Mouse (Mus musculus) C2C12 (cell line): ENCODE measurements around the gene Rbm7.

ENCODE experiments used
- CEBPB ChIP-seq: IDR thresholded peaks from one replicate; pipeline ENCODE4 v1.6.1; 2011; ENCODE audit warnings: low read depth, mild to moderate bottlenecking, control low read depth, moderate library complexity
- CTCF ChIP-seq: IDR thresholded peaks from one replicate; pipeline ENCODE4 v1.5.1; 2011; ENCODE audit not compliant: control insufficient read depth, insufficient read depth, insufficient read length
- FOSL1 ChIP-seq: IDR thresholded peaks from one replicate; pipeline ENCODE4 v1.8.0; 2011; ENCODE audit warnings: mild to moderate bottlenecking, low read length; ENCODE audit not compliant: poor library complexity, insufficient read depth, severe bottlenecking
- MAX ChIP-seq: IDR thresholded peaks from one replicate; pipeline ENCODE4 v1.6.1; 2011; ENCODE audit warnings: mild to moderate bottlenecking, control low read depth
- MYOD1 ChIP-seq: IDR thresholded peaks from one replicate; pipeline ENCODE4 v1.6.1; 2011; ENCODE audit warnings: low read depth; ENCODE audit not compliant: control insufficient read depth, insufficient read length
- USF1 ChIP-seq: IDR thresholded peaks from one replicate; pipeline ENCODE4 v1.6.1; 2011; ENCODE audit warnings: low read depth, mild to moderate bottlenecking, control low read depth, moderate library complexity

DNA sequence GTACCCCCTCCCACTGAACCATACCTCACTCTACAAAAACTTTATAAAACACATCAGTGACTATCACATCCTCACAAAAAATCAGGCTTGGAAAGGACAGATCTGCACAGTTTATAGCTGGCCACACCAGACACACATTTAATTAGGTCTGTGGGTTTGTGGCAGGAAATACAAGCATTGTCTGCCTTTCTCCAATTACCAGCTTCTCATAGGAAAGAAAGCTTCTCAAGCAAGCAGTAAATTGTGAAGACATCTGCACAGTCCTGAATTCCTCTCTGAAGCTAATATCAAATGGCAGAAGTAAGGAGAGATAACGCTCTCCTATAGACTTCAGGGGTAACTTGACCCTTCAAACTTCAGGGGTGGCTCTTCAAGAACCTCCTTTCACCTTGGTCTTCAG, 41.3 kb upstream of the Rbm7 start:
- TF ChIP-seq USF1: no peak
- no peak for TF ChIP-seq CTCF
- no peak for TF ChIP-seq MYOD1
- TF ChIP-seq MAX: no peak
- TF ChIP-seq FOSL1: no peak
- no peak for TF ChIP-seq CEBPB
